Mouse (Mus musculus) C2C12 (cell line): ENCODE data around the gene Smtnl2. TPM values are rescaled to one million over a fixed set of nuclear protein-coding genes. Genes with fewer than 3 reads are reported as not detected.

Experiments
- H3K27me3 ChIP-seq: one replicate; pipeline ENCODE4 v1.6.1; 2011; ENCODE audit not compliant: control insufficient read depth, insufficient read depth, insufficient read length
- H3K36me3 ChIP-seq: one replicate; pipeline ENCODE4 v1.6.1; 2011; ENCODE audit not compliant: control insufficient read depth, insufficient read depth
- H3K4me3 ChIP-seq: one replicate; pipeline ENCODE4 v1.5.1; 2011; ENCODE audit warnings: mild to moderate bottlenecking, control low read depth; ENCODE audit not compliant: poor library complexity, insufficient read depth, severe bottlenecking
- H3K79me2 ChIP-seq: one replicate; pipeline ENCODE4 v1.6.1; 2011; ENCODE audit not compliant: control insufficient read depth, insufficient read depth
- H3K79me3 ChIP-seq: one replicate; pipeline ENCODE4 v1.6.1; 2011; ENCODE audit warnings: low read depth, control low read depth
- H3ac ChIP-seq: one replicate; pipeline ENCODE3; 2011; ENCODE audit warnings: low read depth; ENCODE audit not compliant: control insufficient read depth, insufficient read length
- CEBPB ChIP-seq: IDR thresholded peaks from one replicate; pipeline ENCODE4 v1.6.1; 2011; ENCODE audit warnings: low read depth, mild to moderate bottlenecking, control low read depth, moderate library complexity
- CTCF ChIP-seq: IDR thresholded peaks from one replicate; pipeline ENCODE4 v1.5.1; 2011; ENCODE audit not compliant: control insufficient read depth, insufficient read depth, insufficient read length
- FOSL1 ChIP-seq: IDR thresholded peaks from one replicate; pipeline ENCODE4 v1.8.0; 2011; ENCODE audit warnings: mild to moderate bottlenecking, low read length; ENCODE audit not compliant: poor library complexity, insufficient read depth, severe bottlenecking
- MAX ChIP-seq: IDR thresholded peaks from one replicate; pipeline ENCODE4 v1.6.1; 2011; ENCODE audit warnings: mild to moderate bottlenecking, control low read depth
- MYOD1 ChIP-seq: IDR thresholded peaks from one replicate; pipeline ENCODE4 v1.6.1; 2011; ENCODE audit warnings: low read depth; ENCODE audit not compliant: control insufficient read depth, insufficient read length
- MYOG ChIP-seq: IDR thresholded peaks from one replicate; pipeline ENCODE4 v1.6.1; 2011; ENCODE audit not compliant: control insufficient read depth, insufficient read length; ENCODE audit errors: extremely low read depth
- USF1 ChIP-seq: IDR thresholded peaks from one replicate; pipeline ENCODE4 v1.6.1; 2011; ENCODE audit warnings: low read depth, mild to moderate bottlenecking, control low read depth, moderate library complexity
- long read RNA-seq, 2 experiments: library from polyadenylated mRNA; unstranded; transcript quantifications; one replicate each; pipeline ENCODE4 v2.0.0; 2019 to 2020
- polyA plus RNA-seq: library from polyadenylated mRNA; unstranded; fragments of >200 nt; fragmentation: generic; extraction: Trizol; gene quantifications from one replicate; pipeline ENCODE4 v1.2.1, GENCODE M21; 2012; ENCODE audit warnings: missing spikeins

The Smtnl2 gene
- polyA plus RNA-seq, result 0.04 TPM
- long read RNA-seq, experiment 1, result 0 reads
- long read RNA-seq, experiment 2, result 0 reads

GRCm38 (mm10) chr11:72411093-72411921 is at the start of gene Smtnl2:
Gene Smtnl2 (minus strand): TSS chr11:72411713.
- TF ChIP-seq CEBPB (no peak), MYOG (no peak), MYOD1 (no peak), CTCF (no peak), MAX (no peak), FOSL1 (no peak), USF1 (no peak)
- Histone ChIP-seq H3K79me3 (no peaks in the 10 kb centered on the region), H3ac (peak within 1 kb of the TSS; percentile 68), H3K27me3 (peaks cover 85% of the 10 kb centered on the region), H3K4me3 (no peak within 1 kb of the TSS), H3K79me2 (no peaks in the 10 kb centered on the region), H3K36me3 (no peaks in the 10 kb centered on the region)

GRCm38 (mm10) chr11:72458502-72458901 is 47.0 kb upstream of the Smtnl2 start:
- Histone ChIP-seq H3K4me3 (no peak overlapping the region), H3ac (no peak overlapping the region), H3K79me3 (no peaks in the 10 kb centered on the region), H3K27me3 (no peaks in the 10 kb centered on the region), H3K36me3 (no peaks in the 10 kb centered on the region), H3K79me2 (no peaks in the 10 kb centered on the region)
- TF ChIP-seq CEBPB, result no peak
- TF ChIP-seq CTCF, result no peak
- TF ChIP-seq MYOG, result no peak
- TF ChIP-seq FOSL1, result no peak
- TF ChIP-seq MAX, result no peak
- no peak for TF ChIP-seq MYOD1
- no peak for TF ChIP-seq USF1

- no peaks in the 10 kb centered on the region for H3K79me3 ChIP-seq
These were observed 46.5 kb upstream of the Smtnl2 start for GRCm38 (mm10) chr11:72457995-72458496.

GRCm38 (mm10) chr11:72455694-72456093 is 44.2 kb upstream of the Smtnl2 start:
- H3K4me3 ChIP-seq, result no peak overlapping the region
- TF ChIP-seq FOSL1 (no peak), MYOD1 (no peak), MAX (no peak), USF1 (no peak), CTCF (no peak), MYOG (no peak), CEBPB (no peak)
- no peaks in the 10 kb centered on the region for H3K79me3 ChIP-seq

More at GRCm38 (mm10) chr11:72457995-72458496, 46.5 kb upstream of the Smtnl2 start:
- no peak overlapping the region for H3K4me3 ChIP-seq
- no peak overlapping the region for H3ac ChIP-seq
- TF ChIP-seq USF1, result no peak
- no peak for TF ChIP-seq MAX
- TF ChIP-seq FOSL1, result no peak
- no peak for TF ChIP-seq MYOG
- no peak for TF ChIP-seq MYOD1
- TF ChIP-seq CTCF, result no peak
- no peak for TF ChIP-seq CEBPB
- H3K27me3 ChIP-seq, result no peaks in the 10 kb centered on the region
- no peaks in the 10 kb centered on the region for H3K79me2 ChIP-seq
- H3K36me3 ChIP-seq, result no peaks in the 10 kb centered on the region

GRCm38 (mm10) chr11:72453105-72453953 is 41.8 kb upstream of the Smtnl2 start:
- H3K79me3 ChIP-seq, result no peaks in the 10 kb centered on the region
- H3K4me3 ChIP-seq, result no peak overlapping the region
- H3K27me3 ChIP-seq, result no peaks in the 10 kb centered on the region
- H3ac ChIP-seq, result no peak overlapping the region
- H3K79me2 ChIP-seq, result no peaks in the 10 kb centered on the region
- peaks cover 45% of the 10 kb centered on the region for H3K36me3 ChIP-seq
- no peak for TF ChIP-seq FOSL1
- TF ChIP-seq CEBPB, result no peak
- TF ChIP-seq MYOG, result no peak
- no peak for TF ChIP-seq USF1
- no peak for TF ChIP-seq MYOD1
- TF ChIP-seq MAX, result no peak
- TF ChIP-seq CTCF, result no peak

More at GRCm38 (mm10) chr11:72455694-72456093, 44.2 kb upstream of the Smtnl2 start:
- H3K27me3 ChIP-seq, result no peaks in the 10 kb centered on the region
- H3ac ChIP-seq, result no peak overlapping the region
- H3K36me3 ChIP-seq, result peaks cover 22% of the 10 kb centered on the region
- no peaks in the 10 kb centered on the region for H3K79me2 ChIP-seq
